ENCODE assay signal across 11 mouse cellular contexts in genomic region chr4:107006229-107006628, GRCm38 (mm10).
DNase-seq lines count a peak whose midpoint lies in the region; ATAC-seq lines count a peak whose summit lies in the region.
"Had no signal": no experiment of that assay in that cellular context is flagged by ENCODE, and none has a peak within 500 bp of the region (broad histone marks: within the 10 kb centered on the region; RNA-seq: fewer than 3 reads in every experiment).

No protein-coding gene starts in this region.

- intact Hi-C loops in left cerebral cortex, postnatal 14 days (cut with DNase I), result no loop called here

- DNase-seq in cerebellum, adult 11-12 months, result peak; percentile 73
- DNase-seq in thymus, postnatal 14 days, result peak; percentile 21
- no peak for DNase-seq in thymus, adult 18-20 months
- peak; percentile 89 to 92 for DNase-seq in kidney, postnatal 36 days
- DNase-seq in left cerebral cortex, postnatal 14 days (ENCODE audit: low spot score in 2 of 2), result no peak
- DNase-seq in layer of hippocampus, postnatal 10 days (ENCODE audit: low spot score in 2 of 2), result no peak
- no peak for DNase-seq in urinary bladder, postnatal 36 days (ENCODE audit: low spot score in 2 of 2)
- DNase-seq: adrenal gland, adult 2 months; layer of hippocampus, adult 9-11 months; lung, adult 2 months had no signal

- no peak for ATAC-seq in cerebellum, adult (ENCODE audit: insufficient number of reproducible peaks, low FRiP score, low TSS enrichment)

Comparison
In these comparisons a context has a peak if more than half of its experiments do, and no peak if none do; other contexts are left out.
1. DNase-seq: peak in cerebellum, adult 11-12 months (single experiment), thymus, postnatal 14 days (single experiment) and kidney, postnatal 36 days (2 of 2); none in thymus, adult 18-20 months (0 of 2), left cerebral cortex, postnatal 14 days (0 of 2), layer of hippocampus, postnatal 10 days (0 of 2) and urinary bladder, postnatal 36 days (0 of 2).